Mouse (Mus musculus): ENCODE measurements around the gene Vmn1r66.

- TF ChIP-seq CTCF (IDR thresholded peaks at IDR 0.05; ENCODE audit: borderline replicate concordance, extremely low read depth, insufficient read depth, insufficient read length) (no peak), POLR2A (IDR thresholded peaks at IDR 0.05; ENCODE audit: borderline replicate concordance, extremely low read depth, insufficient read depth, insufficient read length, poor library complexity, severe bottlenecking) (no peak)
Observed at GRCm38 (mm10) chr7:10252075-10252474, 25.7 kb downstream of the Vmn1r66 start.
